Comparison of ENCODE assay signal across 20 mouse cellular contexts in genomic region chr7:143592255-143592654, GRCm38 (mm10). TPM values are rescaled to one million over a fixed set of nuclear protein-coding genes. Genes with fewer than 3 reads are reported as not detected.
DNase-seq lines count a peak whose midpoint lies in the region; ATAC-seq and TF ChIP-seq lines count a peak whose summit lies in the region.
"Had no signal": no experiment of that assay in that cellular context is flagged by ENCODE, and none has a peak within 500 bp of the region (broad histone marks: within the 10 kb centered on the region; RNA-seq: fewer than 3 reads in every experiment).

No protein-coding gene starts in this region.

- H3K9me3 ChIP-seq in embryonic facial prominence, embryonic 13.5 days = no peaks in the 10 kb centered on the region
- no peaks in the 10 kb centered on the region for H3K9me3 ChIP-seq in embryonic facial prominence, embryonic 10.5 days
- H3K9me3 ChIP-seq in ES-E14 (ENCODE audit: control insufficient read depth, insufficient read depth, low read depth, low read length) = no peaks in the 10 kb centered on the region
- H3K9me3 ChIP-seq in stomach, embryonic 16.5 days (replicated peaks; ENCODE audit: control insufficient read depth, low read length) = no peaks in the 10 kb centered on the region
- H3K9me3 ChIP-seq: heart, embryonic 12.5 days; hindbrain, embryonic 10.5 days; intestine, embryonic 15.5 days had no signal

- no peaks in the 10 kb centered on the region for H3K27me3 ChIP-seq in embryonic facial prominence, embryonic 13.5 days
- H3K27me3 ChIP-seq in embryonic facial prominence, embryonic 10.5 days (replicated peaks; ENCODE audit: low read depth, poor library complexity, severe bottlenecking) = no peaks in the 10 kb centered on the region
- H3K27me3 ChIP-seq in stomach, embryonic 16.5 days (ENCODE audit: control insufficient read depth, insufficient read depth, low read length) = no peaks in the 10 kb centered on the region
- H3K27me3 ChIP-seq: heart, embryonic 12.5 days; intestine, embryonic 15.5 days; Patski had no signal

- no peak for DNase-seq in embryonic facial prominence, embryonic 10.5 days (ENCODE audit: low spot score)
- DNase-seq in urinary bladder, adult 18-20 months (ENCODE audit: low spot score in 2 of 2) = peak; percentile 24 to 34
- no peak for DNase-seq in urinary bladder, postnatal 25 days (ENCODE audit: low spot score)
- DNase-seq in ES-E14 (ENCODE audit: low read depth, low spot score) = no peak
- no peak for DNase-seq in thymus, postnatal 0 days (ENCODE audit: low spot score)
- no peak for DNase-seq in Muller cell, postnatal 12 days (ENCODE audit: inconsistent ontology term)
- DNase-seq: adrenal gland, postnatal 10 days; cerebellum, adult 11-12 months; cerebellum, adult 9-10 months; cerebellum, postnatal 36 days; gastrocnemius, postnatal 10 days; heart, adult 2 months had no signal

- H3K4me2 ChIP-seq in embryonic facial prominence, embryonic 13.5 days = no peak overlapping the region
- H3K4me2 ChIP-seq in stomach, embryonic 16.5 days (ENCODE audit: low read depth, low read length) = no peak overlapping the region
- H3K4me2 ChIP-seq: heart, embryonic 12.5 days; hindbrain, embryonic 14.5 days; intestine, embryonic 15.5 days had no signal

- H3K9ac ChIP-seq in embryonic facial prominence, embryonic 13.5 days = 0 out of 2 replicates have a peak overlapping the region, but pooled peaks have one; percentile 21
- peak overlapping the region; percentile 60; the same call in 1 of the 2 replicates for H3K9ac ChIP-seq in ES-E14 (ENCODE audit: insufficient read depth, low read depth, low read length, poor library complexity, severe bottlenecking)
- no peak overlapping the region for H3K9ac ChIP-seq in stomach, embryonic 16.5 days (ENCODE audit: low read length)
- H3K9ac ChIP-seq: heart, embryonic 12.5 days; hindbrain, embryonic 14.5 days; intestine, embryonic 15.5 days had no signal

- in situ Hi-C loops in ES-E14 (cut with MboI; ENCODE audit: low sequenced_read_pairs in 2 of 2, unreplicated experiment in 2 of 2) = no loop called here

- ATAC-seq in embryonic facial prominence, embryonic 13.5 days (ENCODE audit: insufficient number of reproducible peaks, insufficient read depth, low FRiP score, low TSS enrichment, low read depth) = no peak
- peak; percentile 36; the same call in 1 of the 2 replicates for ATAC-seq in stomach, embryonic 16.5 days (ENCODE audit: insufficient read depth, low FRiP score)
- ATAC-seq: forebrain, embryonic 16.5 days; intestine, embryonic 15.5 days; Patski had no signal

- peaks cover 63% of the 10 kb centered on the region for H3K36me3 ChIP-seq in embryonic facial prominence, embryonic 13.5 days
- H3K36me3 ChIP-seq in embryonic facial prominence, embryonic 10.5 days (replicated peaks) = peaks cover 86% of the 10 kb centered on the region
- H3K36me3 ChIP-seq in ES-E14 (ENCODE audit: control insufficient read depth, insufficient read depth, low read length, poor library complexity, severe bottlenecking) = peaks cover 75% of the 10 kb centered on the region
- peaks cover 6% of the 10 kb centered on the region; the same call in 1 of the 2 replicates for H3K36me3 ChIP-seq in stomach, embryonic 16.5 days (ENCODE audit: control insufficient read depth, insufficient read depth, low read length)

- WGBS in embryonic facial prominence, embryonic 13.5 days = 81% methylated on average over 10 of the region's 10 CpGs
- 87% methylated on average over 10 of the region's 10 CpGs for WGBS in embryonic facial prominence, embryonic 10.5 days
- 77% methylated on average over 10 of the region's 10 CpGs for WGBS in stomach, embryonic 16.5 days

- H3K27ac ChIP-seq in embryonic facial prominence, embryonic 13.5 days = no peak overlapping the region
- H3K27ac ChIP-seq in embryonic facial prominence, embryonic 10.5 days (replicated peaks) = no peak overlapping the region
- peak overlapping the region; percentile 57; the same call in 1 of the 2 replicates for H3K27ac ChIP-seq in ES-E14 (ENCODE audit: insufficient read depth, low read depth, low read length, poor library complexity, severe bottlenecking)
- H3K27ac ChIP-seq in stomach, embryonic 16.5 days (ENCODE audit: low read length) = no peak overlapping the region
- H3K27ac ChIP-seq: heart, adult 2 months; hindbrain, embryonic 10.5 days; hindbrain, embryonic 14.5 days; intestine, embryonic 15.5 days had no signal

- no peak overlapping the region for H3K4me3 ChIP-seq in embryonic facial prominence, embryonic 13.5 days
- no peak overlapping the region for H3K4me3 ChIP-seq in embryonic facial prominence, embryonic 10.5 days
- 0 out of 4 replicates have a peak overlapping the region, but pooled peaks of 1 of the 2 experiments have one; percentile 26 for H3K4me3 ChIP-seq in ES-E14 (ENCODE audit: insufficient read depth in 1 of 2, low read depth in 1 of 2, low read length in 2 of 2, poor library complexity in 1 of 2, severe bottlenecking in 1 of 2)
- H3K4me3 ChIP-seq in stomach, embryonic 16.5 days (replicated peaks; ENCODE audit: low read length) = no peak overlapping the region
- H3K4me3 ChIP-seq: heart, adult 2 months; heart, embryonic 12.5 days; hindbrain, embryonic 10.5 days; intestine, embryonic 15.5 days had no signal

- H3K4me1 ChIP-seq in embryonic facial prominence, embryonic 13.5 days = peaks cover 10% of the 10 kb centered on the region
- H3K4me1 ChIP-seq in embryonic facial prominence, embryonic 10.5 days = peaks cover 5% of the 10 kb centered on the region
- peaks cover 6 to 15% of the 10 kb centered on the region in 2 experiments; a peak in 2 of 4 replicates for H3K4me1 ChIP-seq in ES-E14 (ENCODE audit: control insufficient read depth in 2 of 2, insufficient read depth in 2 of 2, low read length in 2 of 2, poor library complexity in 1 of 2)
- peaks cover 4% of the 10 kb centered on the region; the same call in 1 of the 2 replicates for H3K4me1 ChIP-seq in stomach, embryonic 16.5 days (ENCODE audit: control insufficient read depth, insufficient read depth, low read length)
- H3K4me1 ChIP-seq: hindbrain, embryonic 10.5 days had no signal

TF ChIP-seq in ES-E14, 5 proteins besides CTCF, POLR2A, EP300 and RAD21:
- TF ChIP-seq ZC3H11A (IDR thresholded peaks at IDR 0.05; ENCODE audit: borderline replicate concordance, low read depth, low read length) = no peak
- TF ChIP-seq CHD2 (IDR thresholded peaks at IDR 0.05; ENCODE audit: low read depth, low read length) = no peak
- no peak for TF ChIP-seq ZNF384 (IDR thresholded peaks at IDR 0.05; ENCODE audit: low read depth, low read length)
- TF ChIP-seq HCFC1 (IDR thresholded peaks at IDR 0.05; ENCODE audit: borderline replicate concordance, insufficient read depth, low read length) = no peak
- no peak for TF ChIP-seq MAFK (IDR thresholded peaks at IDR 0.05; ENCODE audit: insufficient read depth, low read depth, low read length)

RNA-seq across cellular contexts. Expression of gene Cars, which starts 7.6 kb away (rescaled TPM):
- polyA plus RNA-seq in embryonic facial prominence, embryonic 13.5 days (2015; fragmentation: Nextera tagmentation; extraction: Ambion mirVana) = 59.2 and 61.8 TPM in 2 replicates
- 79.5 and 80.7 TPM in 2 replicates for polyA plus RNA-seq in embryonic facial prominence, embryonic 10.5 days (2016; fragmentation: Nextera tagmentation; extraction: Ambion mirVana)
- total RNA-seq in ES-E14 (2012; rRNA removed) = 153 and 241 TPM in 2 replicates
- polyA plus RNA-seq in stomach, embryonic 16.5 days (2015; fragmentation: Nextera tagmentation; extraction: Ambion mirVana) = 72.8 and 85.8 TPM in 2 replicates
- polyA plus RNA-seq in thymus, postnatal 0 days (2015; fragmentation: Nextera tagmentation; extraction: Ambion mirVana) = 40.3 and 42.9 TPM in 2 replicates

RNA-seq across cellular contexts. Expression of gene Tnfrsf26, which starts 36.3 kb away (rescaled TPM):
- 0.46 and 0.65 TPM in 2 replicates for polyA plus RNA-seq in embryonic facial prominence, embryonic 13.5 days (2015; fragmentation: Nextera tagmentation; extraction: Ambion mirVana)
- polyA plus RNA-seq in embryonic facial prominence, embryonic 10.5 days (2016; fragmentation: Nextera tagmentation; extraction: Ambion mirVana) = 0.17 and 0.30 TPM in 2 replicates
- total RNA-seq in ES-E14 (2012; rRNA removed) = 0.11 and 0.18 TPM in 2 replicates
- 0.59 and 0.66 TPM in 2 replicates for polyA plus RNA-seq in stomach, embryonic 16.5 days (2015; fragmentation: Nextera tagmentation; extraction: Ambion mirVana)
- 10.5 and 11.3 TPM in 2 replicates for polyA plus RNA-seq in thymus, postnatal 0 days (2015; fragmentation: Nextera tagmentation; extraction: Ambion mirVana)
- polyA plus RNA-seq: forebrain, embryonic 16.5 days had no signal

RNA-seq across cellular contexts. Expression of gene Nap1l4, which starts 43.3 kb away (rescaled TPM):
- polyA plus RNA-seq in embryonic facial prominence, embryonic 13.5 days (2015; fragmentation: Nextera tagmentation; extraction: Ambion mirVana) = 262 and 282 TPM in 2 replicates
- polyA plus RNA-seq in embryonic facial prominence, embryonic 10.5 days (2016; fragmentation: Nextera tagmentation; extraction: Ambion mirVana) = 377 and 391 TPM in 2 replicates
- 103 and 123 TPM in 2 replicates for total RNA-seq in ES-E14 (2012; rRNA removed)
- 196 and 204 TPM in 2 replicates for polyA plus RNA-seq in stomach, embryonic 16.5 days (2015; fragmentation: Nextera tagmentation; extraction: Ambion mirVana)
- 196 and 211 TPM in 2 replicates for polyA plus RNA-seq in thymus, postnatal 0 days (2015; fragmentation: Nextera tagmentation; extraction: Ambion mirVana)

RNA-seq across cellular contexts. Expression of gene Tnfrsf22, which starts 57.2 kb away (rescaled TPM):
- 11.6 and 15.0 TPM in 2 replicates for polyA plus RNA-seq in embryonic facial prominence, embryonic 13.5 days (2015; fragmentation: Nextera tagmentation; extraction: Ambion mirVana)
- polyA plus RNA-seq in embryonic facial prominence, embryonic 10.5 days (2016; fragmentation: Nextera tagmentation; extraction: Ambion mirVana) = 9.7 and 12.2 TPM in 2 replicates
- total RNA-seq in ES-E14 (2012; rRNA removed) = 12.9 and 18.7 TPM in 2 replicates
- polyA plus RNA-seq in stomach, embryonic 16.5 days (2015; fragmentation: Nextera tagmentation; extraction: Ambion mirVana) = 6.2 and 6.4 TPM in 2 replicates
- 3.5 and 3.7 TPM in 2 replicates for polyA plus RNA-seq in thymus, postnatal 0 days (2015; fragmentation: Nextera tagmentation; extraction: Ambion mirVana)

Comparison
In these comparisons a context has a peak if more than half of its experiments do, and no peak if none do; other contexts are left out.
1. DNase-seq: peak in urinary bladder, adult 18-20 months (2 of 2); none in embryonic facial prominence, embryonic 10.5 days (single experiment), urinary bladder, postnatal 25 days (single experiment), ES-E14 (single experiment), thymus, postnatal 0 days (single experiment) and Muller cell, postnatal 12 days (single experiment).